Comparison of ENCODE assay signal across 7 mouse cellular contexts in the genomic region with DNA sequence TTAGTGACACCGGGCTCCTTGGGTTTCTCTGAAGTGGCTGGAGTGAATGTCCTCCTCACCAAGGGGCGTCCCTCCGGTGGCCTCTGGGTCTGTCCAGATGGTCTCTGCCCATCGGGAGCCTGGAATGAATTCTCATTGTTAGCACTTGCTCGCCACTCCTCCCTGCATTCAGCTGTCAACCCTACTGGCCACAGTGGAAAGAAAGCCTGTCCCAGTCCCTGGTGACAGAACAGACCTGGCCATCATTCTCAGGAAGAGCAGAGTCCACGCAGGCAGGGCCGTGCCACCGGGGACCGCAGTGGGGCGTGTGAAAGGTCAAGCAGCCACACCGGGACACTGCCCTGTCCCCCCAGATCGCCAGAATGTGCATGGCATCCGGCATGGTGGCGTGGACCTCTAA. TPM values are rescaled to one million over a fixed set of nuclear protein-coding genes. Genes with fewer than 3 reads are reported as not detected.
DNase-seq lines count a peak whose midpoint lies in the region; ATAC-seq and TF ChIP-seq lines count a peak whose summit lies in the region.

No protein-coding gene starts in this region.

- peak overlapping the region; percentile 46 for H3K4me2 ChIP-seq in lung, embryonic 16.5 days (ENCODE audit: low read depth, low read length)
- H3K4me2 ChIP-seq in heart, embryonic 15.5 days = peak overlapping the region; percentile 21
- peak overlapping the region; percentile 14; the same call in 1 of the 2 replicates for H3K4me2 ChIP-seq in liver, embryonic 14.5 days (ENCODE audit: low read depth)
- no peak overlapping the region; the same call in 1 of the 2 replicates for H3K4me2 ChIP-seq in stomach, postnatal 0 days (replicated peaks; ENCODE audit: low read depth)

- H3K4me1 ChIP-seq in lung, embryonic 16.5 days (replicated peaks; ENCODE audit: control insufficient read depth, insufficient read depth, low read length) = peaks cover 71% of the 10 kb centered on the region
- H3K4me1 ChIP-seq in heart, embryonic 15.5 days (replicated peaks) = peaks cover 77% of the 10 kb centered on the region
- peaks cover 4 to 27% of the 10 kb centered on the region in 2 experiments; a peak in 2 of 4 replicates for H3K4me1 ChIP-seq in liver, embryonic 14.5 days (replicated peaks; ENCODE audit: control insufficient read depth in 2 of 2, insufficient read depth in 2 of 2, low read length in 1 of 2)
- H3K4me1 ChIP-seq in stomach, postnatal 0 days (replicated peaks; ENCODE audit: control insufficient read depth, insufficient read depth) = peaks cover 12% of the 10 kb centered on the region

- H3K27ac ChIP-seq in lung, embryonic 16.5 days (ENCODE audit: low read length) = peak overlapping the region; percentile 99
- peak overlapping the region; percentile 88 for H3K27ac ChIP-seq in heart, embryonic 15.5 days
- peak overlapping the region; percentile 31; the same call in 1 of the 2 replicates for H3K27ac ChIP-seq in liver, embryonic 14.5 days
- peak overlapping the region; percentile 94 for H3K27ac ChIP-seq in stomach, postnatal 0 days (replicated peaks)

- no peaks in the 10 kb centered on the region for H3K9me3 ChIP-seq in lung, embryonic 16.5 days (ENCODE audit: control insufficient read depth, low read length)
- no peaks in the 10 kb centered on the region for H3K9me3 ChIP-seq in heart, embryonic 15.5 days (replicated peaks)
- H3K9me3 ChIP-seq in liver, embryonic 14.5 days (ENCODE audit: control insufficient read depth, low read length) = no peaks in the 10 kb centered on the region
- no peaks in the 10 kb centered on the region for H3K9me3 ChIP-seq in stomach, postnatal 0 days (ENCODE audit: control insufficient read depth, low read length)

- H3K4me3 ChIP-seq in lung, embryonic 16.5 days (ENCODE audit: low read length) = peak overlapping the region; percentile 18; the same call in 1 of the 2 replicates
- no peak overlapping the region for H3K4me3 ChIP-seq in heart, embryonic 15.5 days
- H3K4me3 ChIP-seq in liver, embryonic 14.5 days (ENCODE audit: insufficient read depth in 1 of 2, low read depth in 2 of 2, low read length in 2 of 2) = no peak overlapping the region
- no peak overlapping the region for H3K4me3 ChIP-seq in stomach, postnatal 0 days (ENCODE audit: low read depth, low read length)

- peak overlapping the region; percentile 64 for H3K9ac ChIP-seq in lung, embryonic 16.5 days (ENCODE audit: low read length)
- no peak overlapping the region; the same call in 1 of the 2 replicates for H3K9ac ChIP-seq in heart, embryonic 15.5 days
- no peak overlapping the region for H3K9ac ChIP-seq in liver, embryonic 14.5 days (replicated peaks)
- no peak overlapping the region for H3K9ac ChIP-seq in stomach, postnatal 0 days (ENCODE audit: low read length)

- ATAC-seq in lung, embryonic 16.5 days (ENCODE audit: low read depth) = no peak
- no peak for ATAC-seq in heart, embryonic 15.5 days (replicated peaks; ENCODE audit: insufficient number of reproducible peaks, insufficient read depth, low FRiP score, low read depth)
- ATAC-seq in liver, embryonic 14.5 days (ENCODE audit: insufficient read depth) = 0 out of 2 replicates have a peak, but pooled peaks have one; percentile 22
- ATAC-seq in stomach, postnatal 0 days (ENCODE audit: low FRiP score, low TSS enrichment) = no peak

- H3K36me3 ChIP-seq in lung, embryonic 16.5 days (ENCODE audit: control insufficient read depth, insufficient read depth, low read length) = no peaks in the 10 kb centered on the region
- no peaks in the 10 kb centered on the region for H3K36me3 ChIP-seq in heart, embryonic 15.5 days
- no peaks in the 10 kb centered on the region for H3K36me3 ChIP-seq in liver, embryonic 14.5 days (replicated peaks; ENCODE audit: control insufficient read depth, insufficient read depth, low read depth)
- H3K36me3 ChIP-seq in stomach, postnatal 0 days (ENCODE audit: control insufficient read depth, insufficient read depth, low read length) = no peaks in the 10 kb centered on the region

- DNase-seq in lung, postnatal 36 days = no peak
- DNase-seq in liver, embryonic 14.5 days (ENCODE audit: low read depth in 3 of 3, low spot score in 3 of 3) = no peak
- peak; percentile 43 for DNase-seq in stomach, postnatal 0 days (ENCODE audit: low spot score)
- DNase-seq in spleen, postnatal 14 days (ENCODE audit: low spot score in 2 of 2) = no peak
- DNase-seq in urinary bladder, adult 2 months (ENCODE audit: low spot score) = no peak

- 38% methylated on average over 14 of the region's 14 CpGs for whole genome bisulfite sequencing in lung, embryonic 16.5 days
- WGBS in heart, embryonic 15.5 days = 40% methylated on average over 14 of the region's 14 CpGs
- 47% methylated on average over 14 of the region's 14 CpGs for WGBS in liver, embryonic 14.5 days (ENCODE audit: insufficient replicate concordance)
- 48% methylated on average over 14 of the region's 14 CpGs for WGBS in stomach, postnatal 0 days

- no peak for TF ChIP-seq EP300 in liver, embryonic 14.5 days (IDR thresholded peaks at IDR 0.05; ENCODE audit: low read depth)
- no peak for TF ChIP-seq EP300 in stomach, postnatal 0 days (optimal IDR thresholded peaks at IDR 0.05)

- TF ChIP-seq CTCF in liver, embryonic 14.5 days (IDR thresholded peaks at IDR 0.05; ENCODE audit: low read depth) = no peak
- no peak for TF ChIP-seq CTCF in stomach, postnatal 0 days (IDR thresholded peaks at IDR 0.05; ENCODE audit: low read depth)

- H3K27me3 ChIP-seq in lung, embryonic 16.5 days (ENCODE audit: control insufficient read depth, insufficient read depth, low read depth, low read length) = no peaks in the 10 kb centered on the region
- H3K27me3 ChIP-seq in heart, embryonic 15.5 days = no peaks in the 10 kb centered on the region
- no peaks in the 10 kb centered on the region for H3K27me3 ChIP-seq in liver, embryonic 14.5 days (ENCODE audit: control insufficient read depth, insufficient read depth, low read length)
- no peaks in the 10 kb centered on the region for H3K27me3 ChIP-seq in stomach, postnatal 0 days (ENCODE audit: control insufficient read depth, insufficient read depth, low read length)

RNA-seq across cellular contexts. Expression of a gene that starts 33.2 kb away (rescaled TPM):
- polyA plus RNA-seq in lung, embryonic 16.5 days (2015; fragmentation: Nextera tagmentation; extraction: Ambion mirVana) = 17.7 and 18.6 TPM in 2 replicates
- polyA plus RNA-seq in heart, embryonic 15.5 days (2015; fragmentation: Nextera tagmentation; extraction: Ambion mirVana) = 9.4 and 13.6 TPM in 2 replicates
- polyA plus RNA-seq in liver, embryonic 14.5 days (2012; rRNA removed) = 5.9 and 6.5 TPM in 2 replicates
- polyA plus RNA-seq in liver, embryonic 14.5 days (2014; fragmentation: Nextera tagmentation; extraction: Ambion mirVana) = 3.7 and 4.0 TPM in 2 replicates
- 10.3 and 12.0 TPM in 2 replicates for polyA plus RNA-seq in stomach, postnatal 0 days (2015; fragmentation: Nextera tagmentation; extraction: Ambion mirVana)
- 15.6 and 18.8 TPM in 2 replicates for polyA plus RNA-seq in urinary bladder, adult 2 months (2012; rRNA removed)

RNA-seq across cellular contexts. Expression of a gene that starts 57.4 kb away (rescaled TPM):
- 671 and 680 TPM in 2 replicates for polyA plus RNA-seq in lung, embryonic 16.5 days (2015; fragmentation: Nextera tagmentation; extraction: Ambion mirVana)
- 2,234 and 2,284 TPM in 2 replicates for polyA plus RNA-seq in heart, embryonic 15.5 days (2015; fragmentation: Nextera tagmentation; extraction: Ambion mirVana)
- 83.7 and 88.2 TPM in 2 replicates for polyA plus RNA-seq in liver, embryonic 14.5 days (2012; rRNA removed)
- 128 and 132 TPM in 2 replicates for polyA plus RNA-seq in liver, embryonic 14.5 days (2014; fragmentation: Nextera tagmentation; extraction: Ambion mirVana)
- 288 TPM in 2 replicates for polyA plus RNA-seq in stomach, postnatal 0 days (2015; fragmentation: Nextera tagmentation; extraction: Ambion mirVana)
- 86.8 and 101 TPM in 2 replicates for polyA plus RNA-seq in urinary bladder, adult 2 months (2012; rRNA removed)

Comparison
In these comparisons a context has a peak if more than half of its experiments do, and no peak if none do; other contexts are left out.
1. H3K27ac ChIP-seq: peak in every context shown above with its lines; median percentile 99 in lung, embryonic 16.5 days; 94 in stomach, postnatal 0 days; 88 in heart, embryonic 15.5 days; 31 in liver, embryonic 14.5 days.